Mouse (Mus musculus) cerebellum, adult 11-12 months (tissue): Measurements from ENCODE around the gene Tfcp2l1.
A peak's percentile ranks its signal among the peaks of the same experiment; 100 is the strongest.
"Not testable (repeated sequence)": the region's sequence is repeated elsewhere in the genome, so short reads cannot be mapped to it uniquely, and the experiment has no call there.

Experiments
- DNase-seq: peaks from one replicate; pipeline ENCODE4 v3.0.0; 2022

Gene Tfcp2l1

DNA sequence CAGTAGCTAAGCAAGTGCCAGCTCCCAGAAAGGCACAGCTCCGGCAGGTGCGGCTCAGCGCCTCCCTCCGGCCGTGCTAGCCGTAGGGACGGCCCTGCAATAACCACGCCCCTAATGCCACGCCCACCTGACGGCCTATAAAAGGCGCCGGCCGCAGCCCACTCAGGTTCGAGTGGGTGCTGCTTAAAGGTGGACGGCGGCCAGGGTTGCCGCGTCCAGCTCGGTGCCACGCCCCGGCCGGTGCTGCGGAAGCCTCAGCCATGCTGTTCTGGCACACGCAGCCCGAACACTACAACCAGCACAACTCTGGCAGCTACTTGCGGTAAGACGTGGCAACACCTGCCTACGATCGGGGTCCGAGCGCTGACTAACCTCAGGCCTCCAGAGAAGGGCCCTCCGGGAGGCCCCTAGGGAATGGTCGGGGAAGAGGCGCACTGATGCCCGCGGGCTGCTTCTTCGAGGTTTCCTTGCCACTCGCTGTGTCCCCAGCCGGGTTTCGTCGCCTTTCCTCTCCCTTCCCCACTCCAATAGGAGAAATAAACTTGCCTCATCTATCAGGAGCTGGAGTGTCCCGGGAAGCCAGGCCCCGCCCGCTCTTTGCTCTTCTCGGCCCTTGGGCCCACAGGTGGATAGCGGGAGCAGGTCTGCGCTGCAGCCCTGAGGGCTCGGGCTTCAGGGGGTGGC is at the start of gene Tfcp2l1:
Tfcp2l1 (plus strand) TSS at position 165 of the 684 bp plus-strand sequence.
- DNase-seq, result peak; percentile 55

DNA sequence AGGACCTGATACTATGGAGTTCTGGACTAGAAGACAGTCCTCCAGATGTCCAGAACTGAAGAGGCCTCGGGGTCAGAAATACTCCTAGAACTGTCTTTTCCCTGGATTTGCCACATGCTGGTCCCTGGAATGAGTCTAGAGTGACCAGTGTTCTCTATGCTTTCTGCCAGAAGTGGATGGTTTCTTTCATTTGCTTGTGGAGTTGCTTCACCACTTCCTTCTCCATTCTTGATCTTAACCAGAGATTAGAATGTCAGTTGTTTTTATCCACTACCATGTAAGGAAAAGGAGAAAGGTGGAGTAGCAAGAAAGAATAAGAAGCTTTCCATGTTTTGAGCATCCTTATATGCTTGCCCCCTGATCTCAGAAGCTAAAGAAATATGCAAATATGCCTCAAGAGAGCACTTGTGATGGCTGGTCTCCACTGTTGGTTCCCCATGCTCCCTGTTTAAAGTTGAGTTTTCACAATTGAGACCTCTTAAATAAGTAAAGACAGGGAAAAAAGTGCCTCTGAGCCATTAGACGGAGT is 47.5 kb upstream of the Tfcp2l1 start:
- no peak for DNase-seq

DNA sequence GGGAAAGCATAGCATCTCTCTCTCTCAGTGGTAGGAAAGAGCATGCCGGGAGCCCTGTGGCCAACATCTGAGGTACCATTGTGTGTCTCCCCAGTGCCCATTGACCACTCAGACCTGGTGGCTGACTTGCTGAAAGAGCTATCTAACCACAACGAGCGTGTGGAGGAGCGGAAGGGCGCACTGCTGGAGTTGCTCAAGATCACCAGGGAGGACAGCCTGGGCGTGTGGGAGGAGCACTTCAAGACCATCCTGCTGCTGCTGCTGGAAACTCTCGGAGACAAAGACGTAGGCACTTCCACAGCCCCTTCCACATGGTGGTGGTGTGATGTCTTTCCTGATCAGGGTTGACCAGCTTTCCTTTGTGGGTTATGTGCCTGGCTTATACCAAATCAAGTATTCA is 46.6 kb upstream of the Tfcp2l1 start:
- no peak for DNase-seq

DNA sequence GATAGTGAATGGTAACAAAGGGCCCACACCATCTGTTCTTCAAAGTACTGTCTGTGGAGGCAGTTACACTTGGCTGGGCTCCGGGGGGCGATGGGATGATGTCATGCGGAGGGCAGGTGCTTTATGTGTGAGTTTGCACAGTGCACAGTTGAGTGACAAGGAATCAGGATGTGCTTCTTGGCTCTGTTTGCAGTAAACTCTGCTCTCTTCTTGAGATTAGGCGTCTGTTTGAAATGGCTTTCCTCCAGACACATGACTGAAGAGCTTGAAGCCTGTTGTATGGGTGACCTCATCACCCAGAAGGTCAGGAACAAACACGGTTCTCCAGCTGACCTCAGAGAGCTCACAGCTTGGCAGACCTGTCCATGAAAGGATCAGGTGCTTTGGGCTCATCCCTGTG is 38.0 kb upstream of the Tfcp2l1 start:
- no peak for DNase-seq

DNA sequence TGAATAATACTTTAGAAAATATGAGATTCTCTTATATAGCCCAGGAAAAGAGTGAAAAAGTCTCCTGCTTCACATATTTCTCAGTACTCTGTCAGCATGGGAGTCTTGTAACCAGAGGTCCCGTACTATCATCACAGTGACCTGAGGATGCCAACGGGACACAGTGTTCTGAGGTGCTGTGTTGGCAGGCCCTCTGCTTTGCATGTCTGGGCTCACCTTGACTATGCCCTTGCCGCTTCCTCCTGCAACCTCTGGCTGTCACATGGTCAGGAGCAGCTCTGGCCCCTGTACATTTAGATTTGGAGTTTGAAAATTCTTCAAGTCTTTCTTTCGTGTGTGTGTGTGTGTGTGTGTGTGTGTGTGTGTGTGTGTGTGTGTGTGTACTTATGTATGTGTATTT is 34.8 kb upstream of the Tfcp2l1 start:
- no peak for DNase-seq

DNA sequence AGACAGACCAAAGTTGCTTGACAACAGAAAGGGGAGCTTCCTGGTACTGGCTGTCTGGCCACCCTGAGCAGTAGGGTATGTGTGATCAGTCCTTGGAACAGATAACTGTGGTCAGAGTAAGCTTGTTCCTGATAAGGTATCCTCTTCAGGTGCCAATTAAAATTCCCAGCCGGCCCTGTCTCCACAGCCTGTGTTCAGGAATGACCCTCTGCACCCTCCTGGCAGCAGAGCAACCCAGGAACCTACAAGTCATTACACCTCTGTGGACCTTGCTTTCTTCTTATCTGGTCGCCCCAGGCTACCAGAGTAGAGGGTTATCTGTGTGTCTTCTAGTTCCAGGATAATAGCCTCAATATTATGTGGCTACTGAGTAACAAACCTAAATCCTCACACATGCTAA is 32.4 kb upstream of the Tfcp2l1 start:
- no peak for DNase-seq

DNA sequence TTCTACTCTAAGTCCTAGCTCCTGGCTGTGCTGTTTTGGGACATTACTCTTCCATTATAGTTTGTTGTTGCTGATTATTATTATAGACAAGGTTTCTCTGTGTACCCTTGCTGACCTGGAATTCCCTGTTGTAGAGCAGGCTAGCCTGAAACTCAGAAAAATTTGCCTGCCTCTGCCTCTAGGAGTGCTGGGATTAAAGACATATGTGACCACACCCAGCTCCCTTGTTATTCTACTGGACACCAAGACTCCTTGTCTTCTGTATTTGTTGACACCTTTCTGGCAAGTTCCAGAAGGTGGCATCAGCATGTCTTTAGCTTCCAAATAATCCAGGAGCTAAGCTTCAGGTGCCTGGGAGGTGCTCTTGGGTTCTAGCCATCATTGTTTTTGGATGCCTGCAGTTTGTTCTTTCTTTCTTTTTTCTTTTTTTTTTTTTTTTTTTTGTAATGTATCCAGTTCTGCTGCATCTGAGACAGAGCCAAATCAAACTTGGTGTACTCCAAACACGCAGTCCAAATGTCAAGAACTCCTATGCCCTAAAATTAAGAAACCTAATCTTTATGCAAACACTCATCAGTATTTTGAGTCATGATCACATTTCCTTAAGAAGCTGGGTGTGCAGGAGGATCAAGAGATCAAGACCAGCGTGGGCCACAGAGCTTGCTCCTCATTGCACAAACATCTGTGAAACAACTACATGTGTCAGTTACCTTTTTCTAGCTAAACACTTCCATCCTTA is 30.1 kb upstream of the Tfcp2l1 start:
- DNase-seq, result no peak

DNA sequence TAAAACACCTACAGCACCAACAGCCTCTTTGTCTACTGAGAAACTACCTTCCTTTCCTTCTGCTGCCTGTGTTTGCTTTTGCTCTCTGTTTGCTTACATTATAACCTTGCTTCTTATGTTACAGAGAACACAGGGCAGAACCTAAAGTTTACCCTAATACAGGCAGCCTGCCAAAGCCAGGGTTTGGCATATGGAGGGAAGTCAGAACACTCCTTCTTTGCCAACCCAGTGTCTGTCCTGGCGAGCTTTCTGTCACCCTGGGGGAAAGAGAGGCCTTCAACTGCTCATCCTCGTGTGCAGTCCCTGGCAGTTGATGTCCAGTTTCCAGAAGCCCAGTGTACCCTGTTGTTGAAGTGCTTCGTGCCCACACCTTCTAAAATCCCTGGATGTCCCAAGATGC is 29.4 kb upstream of the Tfcp2l1 start:
- peak; percentile 78 for DNase-seq

DNA sequence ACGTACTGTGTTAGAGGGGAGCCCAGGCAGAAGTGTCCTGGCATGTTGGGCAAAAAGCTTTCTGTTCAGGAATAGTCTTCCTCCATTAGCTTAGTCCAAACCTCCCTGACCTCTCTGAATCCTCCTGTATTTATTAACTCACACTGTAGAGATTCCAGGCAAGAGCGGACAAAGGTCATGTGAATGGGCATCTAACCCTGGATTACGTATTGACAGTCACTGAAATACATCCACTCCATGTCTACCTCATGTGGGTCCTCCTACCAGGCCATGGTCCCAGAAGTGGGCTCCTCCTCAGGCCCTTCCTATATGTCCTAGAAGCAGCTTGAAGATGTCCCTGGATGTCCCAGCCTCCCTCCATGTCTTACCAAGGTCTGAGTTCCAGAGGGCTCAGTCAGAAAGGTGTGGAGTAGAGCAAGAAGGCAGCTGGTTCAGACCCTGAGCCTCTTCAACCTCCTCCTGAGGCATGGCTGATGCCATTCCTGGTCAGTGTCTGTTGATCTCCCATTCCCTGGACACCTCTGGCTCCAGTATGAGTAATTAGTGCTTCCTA is 14.0 kb upstream of the Tfcp2l1 start:
- no peak for DNase-seq

DNA sequence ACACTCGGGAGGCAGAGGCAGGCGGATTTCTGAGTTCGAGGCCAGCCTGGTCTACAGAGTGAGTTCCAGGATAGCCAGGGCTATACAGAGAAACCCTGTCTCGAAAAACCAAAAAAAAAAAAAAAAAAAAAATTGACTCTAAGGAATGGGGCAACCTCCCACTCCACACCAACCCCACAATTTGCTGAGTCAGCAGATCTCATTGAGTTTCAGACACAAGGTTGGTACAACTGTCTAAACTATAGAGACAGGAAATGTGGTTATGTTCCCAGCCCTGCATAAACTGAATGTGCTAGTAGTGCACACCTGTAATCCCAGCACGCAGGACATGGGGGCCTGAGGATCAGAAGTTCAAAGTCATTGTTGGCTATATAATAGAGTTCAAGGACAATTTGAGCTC is 6.7 kb upstream of the Tfcp2l1 start:
- not testable (repeated sequence) for DNase-seq

DNA sequence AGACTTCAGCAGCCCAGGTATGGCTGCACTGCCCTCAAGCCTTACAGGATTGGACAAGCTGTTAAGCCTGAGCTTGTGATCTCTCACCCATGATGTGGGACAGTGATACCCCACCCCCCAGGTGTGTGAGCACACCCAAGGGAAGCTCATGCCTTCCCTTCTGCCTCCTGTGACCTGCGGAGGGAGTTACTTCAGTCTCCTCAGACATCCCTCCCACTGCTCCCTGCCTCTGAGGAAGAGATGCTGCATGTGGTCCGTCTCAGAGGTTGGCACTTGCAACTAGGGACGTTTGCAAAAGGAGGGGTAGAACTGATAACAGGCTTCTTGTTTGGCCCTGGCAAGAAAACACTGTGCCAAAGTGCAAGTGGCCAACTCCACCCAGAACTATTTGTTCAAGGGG is 4.9 kb upstream of the Tfcp2l1 start:
- no peak for DNase-seq

DNA sequence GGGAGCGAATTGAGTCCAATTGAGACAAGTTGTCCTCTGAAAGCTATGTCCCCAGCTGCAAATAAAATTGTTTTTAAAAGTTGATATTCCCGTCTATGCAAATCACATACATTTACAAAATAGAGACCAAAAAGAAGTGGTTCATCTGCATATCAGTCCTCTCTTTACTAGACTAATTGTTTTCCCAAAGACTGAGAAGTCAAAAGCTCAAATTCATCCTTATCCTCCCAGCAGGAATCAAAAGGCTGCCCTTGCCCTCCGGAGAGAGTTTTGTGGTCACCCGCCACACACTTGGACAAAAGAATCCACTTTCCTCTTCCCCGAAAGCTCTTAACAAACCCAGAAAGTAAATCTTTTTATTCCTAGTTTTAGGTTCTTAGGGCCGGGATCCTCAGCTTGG is 2.3 kb upstream of the Tfcp2l1 start:
- DNase-seq, result no peak

DNA sequence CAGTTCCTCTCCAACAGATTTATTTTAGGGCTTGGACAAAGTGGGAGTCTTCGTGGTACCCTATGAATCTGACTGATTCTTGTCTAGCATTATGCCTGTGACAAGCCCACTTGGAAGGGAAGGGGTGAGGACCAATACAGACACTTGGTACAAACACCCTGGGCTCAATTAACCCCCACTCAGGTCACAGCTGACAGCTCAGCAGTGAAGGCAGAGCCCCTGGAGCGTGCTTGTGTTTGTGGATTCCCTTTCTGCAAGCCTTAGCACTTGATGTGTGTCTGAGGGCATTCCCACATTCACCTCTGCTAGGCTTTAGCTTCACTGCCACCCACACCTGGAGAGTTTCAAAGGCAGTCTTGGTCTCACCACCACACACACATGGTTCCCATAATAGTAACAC is 1.8 kb upstream of the Tfcp2l1 start:
- no peak for DNase-seq

DNA sequence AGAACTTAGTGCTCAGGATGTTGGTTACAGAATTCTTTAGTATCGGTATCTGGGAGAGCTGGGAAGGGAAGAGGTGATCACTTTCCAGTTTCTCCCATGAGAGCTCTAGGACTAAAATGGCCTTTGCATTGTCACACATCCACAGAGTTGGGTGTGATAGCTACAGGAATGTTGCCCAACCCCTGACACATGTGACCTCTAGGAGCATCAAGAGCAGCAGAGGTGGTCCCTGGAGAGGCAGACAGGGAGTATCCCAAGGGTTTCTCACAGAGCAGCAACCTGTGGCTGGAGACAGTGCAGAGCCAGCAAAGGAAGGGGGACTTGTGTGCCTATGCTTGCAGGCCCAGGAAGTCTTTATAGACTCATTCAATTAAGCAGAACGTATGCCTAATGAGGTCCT is 1.3 kb upstream of the Tfcp2l1 start:
- DNase-seq, result no peak

DNA sequence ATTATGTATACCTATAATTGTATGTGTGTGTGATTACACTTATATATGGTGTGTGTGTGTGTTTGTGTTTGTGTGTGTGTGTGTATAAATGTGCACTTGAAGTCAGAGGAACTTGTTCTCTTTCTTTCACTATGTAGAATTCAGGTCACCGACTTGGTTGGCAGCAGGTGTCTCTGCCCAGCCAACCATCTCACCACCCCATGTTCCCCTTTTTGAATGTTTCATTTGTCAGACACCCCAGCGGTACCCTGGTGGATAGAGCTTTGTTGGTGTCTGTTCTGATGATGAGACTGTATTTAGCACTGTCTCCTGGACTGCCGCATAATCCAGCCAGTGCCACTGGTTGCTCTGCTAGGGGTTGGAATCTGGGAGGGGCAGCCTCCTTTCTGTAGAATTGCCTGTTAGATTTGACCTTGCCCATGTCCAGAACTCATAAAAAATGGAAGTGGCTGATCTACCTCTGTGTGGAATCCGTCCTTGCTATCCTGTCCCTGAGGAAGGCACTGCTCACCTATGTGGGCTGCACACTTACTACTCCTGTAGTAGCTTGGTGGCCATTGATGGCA is 5.8 kb downstream of the Tfcp2l1 start:
- no peak for DNase-seq

DNA sequence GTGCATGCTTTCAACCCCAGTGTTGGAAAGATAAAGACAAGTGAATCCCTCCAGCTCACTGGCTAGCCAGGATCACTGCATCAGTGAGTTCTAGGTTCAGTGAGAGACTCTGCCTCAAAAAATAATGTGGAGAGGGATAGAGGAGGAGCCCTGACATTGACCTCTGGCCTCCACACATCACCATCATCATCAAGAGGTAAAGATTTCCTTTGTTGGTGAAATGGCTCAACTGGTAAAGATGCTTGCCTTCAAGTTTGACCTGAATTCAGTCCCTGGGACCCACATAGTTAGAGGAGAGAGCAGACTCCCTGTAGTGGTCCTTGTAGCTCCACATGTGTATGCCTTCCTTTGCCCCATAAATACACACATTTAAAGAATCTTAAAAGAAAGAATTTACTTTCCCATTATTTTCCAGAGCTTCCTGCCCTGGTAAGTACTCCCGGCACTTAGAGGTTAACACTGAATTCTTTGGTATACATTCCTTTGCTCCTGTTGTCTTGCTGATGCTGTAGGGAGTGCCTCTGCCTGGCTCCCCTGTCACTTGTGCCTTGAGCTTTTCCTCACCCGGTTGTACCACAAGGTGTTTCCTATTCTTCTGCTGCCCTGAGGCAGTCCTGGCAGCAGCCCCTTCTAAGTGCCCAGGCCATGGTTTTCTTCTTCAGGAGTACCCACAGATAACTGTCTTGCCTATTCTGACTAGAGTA is 14.7 kb downstream of the Tfcp2l1 start:
- no peak for DNase-seq

DNA sequence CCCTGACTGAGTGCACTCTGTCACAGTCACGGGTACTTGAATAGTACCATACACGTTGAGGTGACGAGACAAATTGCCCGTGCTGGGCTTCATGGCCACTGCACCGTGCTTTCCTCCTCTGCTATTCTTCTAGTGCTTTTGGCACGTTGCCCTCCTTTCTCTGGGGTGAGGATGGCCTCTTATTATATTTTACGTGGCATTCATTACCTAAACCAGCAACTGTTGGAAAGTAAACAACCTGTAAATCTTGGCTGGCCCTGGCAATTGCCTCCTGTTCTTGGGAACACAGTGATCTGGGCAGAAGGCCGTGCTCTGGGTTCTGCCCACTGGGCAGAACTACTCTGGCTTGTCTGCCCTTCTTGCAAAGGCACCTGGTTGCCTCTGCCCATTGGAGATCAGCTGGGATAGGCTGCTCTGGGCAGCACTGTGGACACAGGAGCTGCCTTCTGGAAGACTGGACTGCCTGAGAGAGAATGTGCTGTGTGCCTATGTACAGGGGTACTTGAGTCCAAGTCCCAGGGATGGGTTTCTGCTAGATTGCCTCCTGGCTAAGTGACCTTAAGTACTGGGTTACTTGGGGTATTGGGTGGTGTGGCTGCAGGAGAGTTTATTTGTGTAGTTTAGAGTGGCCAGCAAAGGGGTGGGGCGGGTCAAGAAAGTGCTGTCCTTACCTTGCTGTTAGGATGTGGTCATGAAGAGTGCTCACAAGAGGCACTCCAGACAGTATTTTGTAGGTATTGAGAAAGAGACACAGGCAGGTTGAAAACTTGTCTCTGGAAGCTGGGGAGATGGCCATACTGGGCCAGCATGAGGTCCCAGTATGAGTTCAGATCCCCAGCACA is 15.6 kb downstream of the Tfcp2l1 start:
- DNase-seq, result peak; percentile 4

DNA sequence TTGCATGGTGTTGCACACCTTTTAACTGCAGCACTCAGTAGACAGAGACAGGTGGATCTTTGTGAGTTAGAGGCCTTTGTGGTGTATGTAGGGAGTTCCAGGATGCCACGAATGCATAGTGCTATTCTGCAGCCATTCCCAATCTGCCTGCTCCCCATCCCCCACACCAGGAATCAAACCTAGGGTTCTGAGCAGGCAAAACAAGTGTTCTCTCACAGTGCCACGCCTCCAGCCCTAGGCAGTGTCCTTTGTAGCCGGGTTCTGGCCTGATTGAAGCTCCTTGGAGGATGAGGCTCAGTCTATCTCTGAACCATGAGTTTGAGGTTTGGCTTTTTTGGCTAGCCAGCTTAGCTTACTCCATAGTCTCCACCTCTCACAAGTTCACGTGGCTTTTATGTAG is 18.0 kb downstream of the Tfcp2l1 start:
- DNase-seq, result no peak

DNA sequence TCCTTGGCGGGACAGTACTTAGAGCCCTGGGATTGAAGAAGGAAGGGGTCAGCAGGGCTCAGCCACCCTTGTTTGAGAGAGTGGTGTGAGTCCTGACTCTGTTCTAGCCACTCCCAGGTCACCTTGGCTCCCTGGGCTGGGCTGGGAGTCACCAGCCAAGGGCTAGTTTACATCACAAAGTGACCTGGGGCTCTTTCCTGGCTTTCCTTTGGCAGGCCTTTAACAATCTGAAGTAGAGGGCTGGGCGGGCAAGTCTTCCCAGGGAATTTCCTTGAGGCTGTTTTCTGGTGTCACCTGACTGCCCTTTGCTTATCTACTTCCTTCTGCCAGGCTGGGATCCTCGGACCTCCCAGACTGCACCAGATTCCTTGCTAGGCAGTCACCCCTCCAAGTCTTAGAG is 20.3 kb downstream of the Tfcp2l1 start:
- no peak for DNase-seq

DNA sequence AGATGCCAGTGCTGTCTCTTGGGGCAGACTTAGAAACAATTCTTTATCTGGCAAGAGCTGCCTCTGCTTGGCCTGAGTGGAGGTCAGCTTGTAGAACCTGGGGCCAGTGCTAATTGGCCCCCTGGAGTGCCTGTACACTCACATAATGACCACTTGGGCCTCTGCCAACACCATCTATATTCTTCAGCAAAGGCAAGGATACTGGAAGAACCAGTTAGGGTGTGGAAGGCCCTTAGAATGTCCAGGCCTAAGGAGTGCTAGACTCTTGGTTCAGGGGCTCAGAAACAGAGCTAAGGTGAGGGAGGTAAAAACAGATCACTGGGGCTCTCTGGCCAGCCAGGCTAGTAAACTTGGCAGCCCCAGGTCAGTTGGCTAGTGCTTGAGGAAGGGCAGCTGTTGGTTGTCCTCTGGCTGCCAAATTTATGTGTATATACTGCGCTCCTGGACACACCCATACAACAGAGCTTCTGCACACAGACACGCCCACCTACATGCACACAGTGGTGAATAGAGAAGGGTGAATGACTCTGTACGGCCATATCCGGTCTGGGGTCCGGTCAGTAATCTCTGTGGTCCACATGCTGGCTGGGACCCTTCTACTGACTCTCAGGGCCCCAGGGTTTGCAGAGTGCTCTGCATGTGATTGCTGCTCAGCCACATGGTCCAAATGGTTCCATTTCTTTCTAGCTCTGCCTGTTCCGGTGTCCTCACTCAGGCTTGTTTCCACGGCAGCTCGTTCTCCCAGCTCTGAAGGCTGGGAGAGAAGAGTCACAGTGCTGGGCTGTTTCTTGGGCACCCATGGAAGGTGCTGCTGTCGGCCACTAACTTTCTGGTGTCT is 22.4 kb downstream of the Tfcp2l1 start:
- no peak for DNase-seq

DNA sequence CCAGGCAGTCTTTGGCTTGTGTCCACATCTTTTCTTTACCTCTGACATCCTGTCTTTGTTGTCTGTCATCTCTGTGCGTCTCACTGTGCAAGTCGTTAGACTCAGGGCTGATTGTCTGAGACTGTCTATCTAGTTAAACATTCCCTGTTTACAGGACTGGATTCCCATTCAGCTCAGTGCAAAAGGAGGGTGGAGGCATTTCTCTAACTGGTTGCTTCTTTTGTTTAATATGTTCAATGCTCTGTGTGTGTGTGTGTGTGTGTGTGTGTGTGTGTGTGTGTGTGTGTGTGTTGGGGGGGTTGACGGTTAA is 23.0 kb downstream of the Tfcp2l1 start:
- no peak for DNase-seq

DNA sequence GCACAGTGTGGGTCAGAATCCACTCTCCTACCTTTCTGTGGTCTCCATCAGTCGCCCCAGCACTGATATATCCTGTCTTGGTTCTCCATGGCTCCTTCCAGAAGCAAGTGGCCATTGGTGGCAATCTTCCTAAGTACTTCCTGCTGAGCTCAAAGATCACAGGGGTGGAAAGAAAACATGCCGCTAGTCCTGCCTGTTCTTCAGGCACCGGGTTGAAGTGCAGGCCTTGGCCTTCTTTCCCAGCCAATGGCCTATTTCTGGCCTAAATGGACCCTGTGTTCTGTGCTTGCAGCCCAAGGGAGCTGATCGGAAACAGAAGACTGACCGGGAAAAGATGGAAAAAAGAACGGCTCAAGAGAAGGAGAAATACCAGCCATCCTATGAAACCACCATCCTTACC is 31.0 kb downstream of the Tfcp2l1 start:
- no peak for DNase-seq
